Mouse (Mus musculus): ENCODE results near the gene Yipf4.
"Not testable (repeated sequence)": the region's sequence is repeated elsewhere in the genome, so short reads cannot be mapped to it uniquely, and the experiment has no call there.

Gene Yipf4

GRCm38 (mm10) chr17:74489024-74489900, at the start of gene Yipf4:
Yipf4 (plus strand) TSS chr17:74489493.
- peak; percentile 96 to 98 for DNase-seq (ENCODE audit: low spot score in 2 of 2)

- no peak for DNase-seq (ENCODE audit: low spot score in 2 of 2)
These were observed 48.8 kb upstream of the Yipf4 start for GRCm38 (mm10) chr17:74440486-74440885.

- DNase-seq (ENCODE audit: low spot score in 2 of 2) = no peak
These were observed 39.5 kb upstream of the Yipf4 start for GRCm38 (mm10) chr17:74449776-74450175.

- DNase-seq (ENCODE audit: low spot score in 2 of 2) = no peak
These were observed 35.4 kb upstream of the Yipf4 start for GRCm38 (mm10) chr17:74453928-74454327.

- DNase-seq (ENCODE audit: low spot score in 2 of 2) = no peak
These were observed 34.6 kb upstream of the Yipf4 start for GRCm38 (mm10) chr17:74454660-74455059.

- DNase-seq (ENCODE audit: low spot score in 2 of 2) = no peak
These were observed 33.9 kb upstream of the Yipf4 start for GRCm38 (mm10) chr17:74455426-74455825.

GRCm38 (mm10) chr17:74456825-74457224, 32.5 kb upstream of the Yipf4 start:
- no peak for DNase-seq (ENCODE audit: low spot score in 2 of 2)

- no peak for DNase-seq (ENCODE audit: low spot score in 2 of 2)
These were observed 31.2 kb upstream of the Yipf4 start for GRCm38 (mm10) chr17:74457972-74458677.

GRCm38 (mm10) chr17:74458711-74459408, 30.4 kb upstream of the Yipf4 start, which contains the start of gene Nlrc4:
Nlrc4 (minus strand) TSS chr17:74459142.
- no peak for DNase-seq (ENCODE audit: low spot score in 2 of 2)

- no peak for DNase-seq (ENCODE audit: low spot score in 2 of 2)
These were observed 25.8 kb upstream of the Yipf4 start for GRCm38 (mm10) chr17:74463510-74463909.

GRCm38 (mm10) chr17:74467981-74468380, 21.3 kb upstream of the Yipf4 start:
- DNase-seq (ENCODE audit: low spot score in 2 of 2) = not testable (repeated sequence)

- not testable (repeated sequence) for DNase-seq (ENCODE audit: low spot score in 2 of 2)
These were observed 19.2 kb upstream of the Yipf4 start for GRCm38 (mm10) chr17:74470133-74470532.

- no peak for DNase-seq (ENCODE audit: low spot score in 2 of 2)
These were observed 8.8 kb upstream of the Yipf4 start for GRCm38 (mm10) chr17:74480361-74481069.

GRCm38 (mm10) chr17:74489901-74490220, 568 bp downstream of the Yipf4 start:
- DNase-seq (ENCODE audit: low spot score in 2 of 2) = no peak

GRCm38 (mm10) chr17:74491565-74491964, 2.3 kb downstream of the Yipf4 start:
- DNase-seq (ENCODE audit: low spot score in 2 of 2) = no peak

GRCm38 (mm10) chr17:74500204-74500603, 10.9 kb downstream of the Yipf4 start:
- no peak for DNase-seq (ENCODE audit: low spot score in 2 of 2)

- DNase-seq (ENCODE audit: low spot score in 2 of 2) = no peak
These were observed 11.8 kb downstream of the Yipf4 start for GRCm38 (mm10) chr17:74501085-74501484.

GRCm38 (mm10) chr17:74507934-74508333, 18.6 kb downstream of the Yipf4 start:
- DNase-seq (ENCODE audit: low spot score in 2 of 2) = no peak

GRCm38 (mm10) chr17:74508600-74508999, 19.3 kb downstream of the Yipf4 start:
- no peak for DNase-seq (ENCODE audit: low spot score in 2 of 2)

GRCm38 (mm10) chr17:74512308-74512707, 23.0 kb downstream of the Yipf4 start:
- DNase-seq (ENCODE audit: low spot score in 2 of 2) = no peak

GRCm38 (mm10) chr17:74522797-74523723, 33.8 kb downstream of the Yipf4 start:
- DNase-seq (ENCODE audit: low spot score in 2 of 2) = no peak

Measured in spleen, postnatal 4 days (tissue).